Mouse (Mus musculus) layer of hippocampus, adult 18-20 months (tissue): ENCODE measurements around the gene St8sia2. TPM values are rescaled to one million over a fixed set of nuclear protein-coding genes. Genes with fewer than 3 reads are reported as not detected.
A peak's percentile ranks its signal among the peaks of the same experiment; 100 is the strongest.

Experiments used
- DNase-seq, 2 experiments: peaks; one replicate each; pipeline ENCODE4 v3.0.0; 2022; ENCODE audit warnings: low spot score in 2 of 2
- long read RNA-seq: library from polyadenylated mRNA; stranded (forward); transcript quantifications from one replicate; pipeline ENCODE4 v2.0.0, GENCODE M21; 2021
- total RNA-seq, 2 experiments: library from RNA; stranded (reverse); gene quantifications; 2 replicates each; pipeline ENCODE4 v1.2.3; 2021

Gene St8sia2
- 1 to 10 TPM; 1.0 to 1.1 TPM for total RNA-seq
- long read RNA-seq, full-length matches to known transcripts = 1 of 1 reads
- long read RNA-seq, partial matches to known transcripts = 0 of 1 reads
- long read RNA-seq, other reads (novel, unspliced or antisense) = 0 of 1 reads

DNA sequence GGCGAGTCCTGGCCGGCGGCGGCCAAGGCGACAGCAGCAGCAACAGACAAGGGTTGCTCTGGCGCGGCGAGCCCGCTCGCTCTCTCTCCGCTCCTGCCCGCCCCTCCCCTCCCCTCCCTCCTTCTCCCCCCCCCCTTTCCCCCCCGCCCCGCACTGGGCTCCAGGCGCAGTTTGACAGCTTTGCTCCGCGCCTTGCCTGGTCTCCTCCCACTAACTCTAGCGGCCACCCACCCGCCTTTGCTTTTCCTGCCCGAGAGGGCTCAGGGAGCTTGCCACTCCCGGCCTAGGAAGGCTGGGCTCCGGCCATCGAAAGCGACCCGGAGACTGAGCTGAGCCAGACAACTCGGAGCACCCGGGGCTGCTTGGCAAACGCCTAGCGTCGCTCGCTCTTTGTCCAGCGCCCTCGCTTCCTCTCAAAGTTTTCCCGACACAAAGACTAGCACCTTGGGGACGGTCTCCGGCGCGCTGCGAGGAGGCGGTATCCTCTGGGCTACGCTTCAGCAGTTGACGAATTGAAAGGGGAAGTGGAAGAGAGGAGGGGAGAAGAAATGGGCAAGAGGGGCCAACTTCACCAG, at the start of gene St8sia2:
Gene St8sia2, minus strand, starts transcription at position 90 of the 575 bp plus-strand sequence.
- DNase-seq = no peak

- no peak for DNase-seq
These were observed 47.6 kb upstream of the St8sia2 start for GRCm38 (mm10) chr7:74061076-74061475.

DNA sequence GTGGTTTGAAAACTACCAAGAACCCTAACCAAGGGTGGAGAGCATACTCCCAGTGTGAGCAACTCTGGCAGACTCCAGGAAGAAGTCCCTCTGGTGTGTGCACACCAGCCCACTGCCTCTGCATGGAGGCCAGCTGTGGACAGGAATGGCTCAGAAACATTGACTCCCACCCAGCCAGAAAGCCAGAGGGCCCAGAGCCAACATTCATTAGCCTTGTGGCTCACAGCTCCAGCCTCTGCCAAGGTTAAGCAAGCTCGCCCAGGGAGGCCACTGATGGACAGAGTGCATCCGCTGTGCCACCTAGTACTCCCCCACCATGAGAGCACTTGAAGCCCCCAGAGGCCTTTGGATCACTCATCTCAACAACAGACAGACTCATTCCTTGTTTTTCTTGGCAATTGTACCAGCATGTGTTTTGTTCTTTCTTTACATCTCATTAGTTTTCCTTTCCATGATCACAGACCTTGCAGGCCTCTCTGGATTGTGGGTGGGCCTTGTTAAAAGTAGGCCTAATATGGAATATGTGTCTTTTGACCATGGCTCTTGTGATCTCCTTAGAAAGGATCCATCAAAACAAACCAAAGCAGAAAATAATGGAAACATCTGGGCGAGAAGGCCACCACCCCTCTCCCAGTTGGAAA, 46.9 kb upstream of the St8sia2 start:
- DNase-seq = no peak

DNA sequence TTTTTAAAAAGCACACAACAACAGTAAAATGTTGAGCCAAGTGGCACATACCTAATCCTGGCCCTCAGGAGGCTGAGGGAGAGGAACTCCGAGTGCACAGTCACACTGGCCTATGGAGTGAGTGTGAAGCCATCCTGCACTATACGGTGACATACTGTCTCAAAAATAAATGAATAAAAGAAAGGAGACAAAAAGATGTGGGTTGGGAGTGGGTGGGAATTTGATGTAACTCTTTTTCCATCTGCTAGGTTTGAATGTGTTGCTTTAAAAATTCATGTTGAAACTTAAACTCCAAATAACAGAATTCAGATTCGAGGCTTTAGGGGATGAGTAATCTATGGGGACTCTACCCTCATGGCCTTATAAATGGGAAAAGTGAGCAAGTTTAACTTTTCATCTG, 46.2 kb upstream of the St8sia2 start:
- peak in 1 of 2 experiments; percentile 53 for DNase-seq

GRCm38 (mm10) chr7:74055753-74056152, 42.3 kb upstream of the St8sia2 start:
- DNase-seq = peak in 1 of 2 experiments; percentile 8

GRCm38 (mm10) chr7:74047591-74047990, 34.1 kb upstream of the St8sia2 start:
- DNase-seq = no peak

- DNase-seq = no peak
These were observed 31.9 kb upstream of the St8sia2 start for GRCm38 (mm10) chr7:74045166-74045957.

GRCm38 (mm10) chr7:74043562-74044138, 30.2 kb upstream of the St8sia2 start:
- no peak for DNase-seq

GRCm38 (mm10) chr7:74025007-74025406, 11.5 kb upstream of the St8sia2 start:
- peak in 1 of 2 experiments; percentile 69 for DNase-seq

GRCm38 (mm10) chr7:74024171-74024570, 10.7 kb upstream of the St8sia2 start:
- DNase-seq = no peak

DNA sequence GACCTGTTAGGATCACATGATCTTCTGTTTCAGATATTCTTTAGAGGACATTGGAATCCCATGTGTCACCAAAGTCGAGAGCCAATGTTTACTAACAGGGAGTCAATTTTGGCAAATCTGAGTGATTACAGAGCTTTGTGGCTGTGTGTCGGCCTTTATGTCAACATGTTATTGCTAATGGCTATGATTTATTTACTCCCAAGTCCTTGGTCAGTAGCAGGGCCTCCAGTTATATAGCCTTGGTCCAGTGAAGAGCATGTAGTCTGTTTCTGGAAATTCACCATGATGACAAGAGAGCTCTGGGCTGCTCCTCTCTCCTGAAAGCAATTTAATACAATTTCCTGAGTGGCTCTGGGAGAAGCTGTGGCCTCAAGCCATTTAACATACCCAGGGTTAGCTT, 9.1 kb upstream of the St8sia2 start:
- DNase-seq = no peak

DNA sequence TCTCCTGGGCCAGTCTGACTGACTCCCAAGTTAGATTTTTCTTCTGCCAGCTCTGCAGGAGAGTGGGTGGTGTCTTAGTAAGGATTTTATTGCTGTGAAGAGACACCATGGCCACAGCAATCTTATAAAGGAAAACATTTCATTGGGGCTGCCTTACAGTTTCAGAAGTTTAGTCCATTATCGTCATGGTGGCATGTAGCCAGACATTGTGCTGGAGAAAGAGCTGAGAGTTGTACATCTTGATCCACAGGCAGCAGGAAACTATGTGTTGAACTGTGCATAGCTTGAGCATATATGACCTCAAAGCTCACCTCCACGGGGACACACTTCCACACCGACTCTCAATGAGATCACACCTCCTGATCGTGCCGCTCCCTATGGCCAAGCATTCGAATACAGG, 8.3 kb upstream of the St8sia2 start:
- no peak for DNase-seq

- no peak for DNase-seq
These were observed 3.1 kb upstream of the St8sia2 start for GRCm38 (mm10) chr7:74016613-74017012.

GRCm38 (mm10) chr7:74012858-74013600, 461 bp downstream of the St8sia2 start:
- no peak for DNase-seq

GRCm38 (mm10) chr7:74011976-74012857, 1.3 kb downstream of the St8sia2 start:
- DNase-seq = no peak

- no peak for DNase-seq
These were observed 4.4 kb downstream of the St8sia2 start for GRCm38 (mm10) chr7:74008946-74009542.

GRCm38 (mm10) chr7:74006775-74007371, 6.6 kb downstream of the St8sia2 start:
- no peak for DNase-seq

GRCm38 (mm10) chr7:74006364-74006763, 7.1 kb downstream of the St8sia2 start:
- DNase-seq = no peak
